11 mouse cellular contexts compared by ENCODE assay signal in genomic region chr4:99662841-99663567, GRCm38 (mm10). TPM values are rescaled to one million over a fixed set of nuclear protein-coding genes. Genes with fewer than 3 reads are reported as not detected.
DNase-seq lines count a peak whose midpoint lies in the region; ATAC-seq lines count a peak whose summit lies in the region.
"Had no signal": no experiment of that assay in that cellular context is flagged by ENCODE, and none has a peak within 500 bp of the region (broad histone marks: within the 10 kb centered on the region; RNA-seq: fewer than 3 reads in every experiment).

No protein-coding gene starts in this region.

- H3K4me1 ChIP-seq in hindbrain, embryonic 10.5 days (replicated peaks), result peaks cover 8% of the 10 kb centered on the region; the same call in 1 of the 2 replicates
- no peaks in the 10 kb centered on the region; the same call in 1 of the 2 replicates for H3K4me1 ChIP-seq in hindbrain, embryonic 14.5 days (replicated peaks; ENCODE audit: control insufficient read depth, insufficient read depth, low read length)
- H3K4me1 ChIP-seq in midbrain, embryonic 15.5 days, result peaks cover 4% of the 10 kb centered on the region; the same call in 1 of the 2 replicates

- H3K4me3 ChIP-seq in hindbrain, embryonic 10.5 days, result peak overlapping the region; percentile 20; the same call in 1 of the 2 replicates
- H3K4me3 ChIP-seq in hindbrain, embryonic 14.5 days (replicated peaks; ENCODE audit: low read length), result no peak overlapping the region
- H3K4me3 ChIP-seq in midbrain, embryonic 15.5 days, result no peak overlapping the region

- H3K9me3 ChIP-seq in hindbrain, embryonic 10.5 days, result no peaks in the 10 kb centered on the region
- no peaks in the 10 kb centered on the region for H3K9me3 ChIP-seq in hindbrain, embryonic 14.5 days (ENCODE audit: control insufficient read depth, low read length)
- no peaks in the 10 kb centered on the region for H3K9me3 ChIP-seq in midbrain, embryonic 15.5 days

- no peak overlapping the region for H3K9ac ChIP-seq in hindbrain, embryonic 14.5 days
- no peak overlapping the region for H3K9ac ChIP-seq in midbrain, embryonic 15.5 days

- no peak overlapping the region for H3K4me2 ChIP-seq in hindbrain, embryonic 14.5 days (replicated peaks)
- H3K4me2 ChIP-seq in midbrain, embryonic 15.5 days, result no peak overlapping the region

- H3K27me3 ChIP-seq in hindbrain, embryonic 10.5 days (ENCODE audit: insufficient read depth, poor library complexity, severe bottlenecking), result peaks cover 87% of the 10 kb centered on the region
- H3K27me3 ChIP-seq in hindbrain, embryonic 14.5 days (ENCODE audit: control insufficient read depth, insufficient read depth, low read length), result peaks cover 79% of the 10 kb centered on the region
- peaks cover 54% of the 10 kb centered on the region for H3K27me3 ChIP-seq in midbrain, embryonic 15.5 days (replicated peaks)

- no peak for ATAC-seq in hindbrain, embryonic 14.5 days (ENCODE audit: low FRiP score)
- 0 out of 2 replicates have a peak, but pooled peaks have one; percentile 41 for ATAC-seq in midbrain, embryonic 15.5 days (replicated peaks)

- H3K27ac ChIP-seq in hindbrain, embryonic 10.5 days, result no peak overlapping the region
- H3K27ac ChIP-seq in hindbrain, embryonic 14.5 days, result no peak overlapping the region
- H3K27ac ChIP-seq in midbrain, embryonic 15.5 days, result no peak overlapping the region

- H3K36me3 ChIP-seq in hindbrain, embryonic 10.5 days, result no peaks in the 10 kb centered on the region
- H3K36me3 ChIP-seq in hindbrain, embryonic 14.5 days (replicated peaks; ENCODE audit: control insufficient read depth, insufficient read depth), result no peaks in the 10 kb centered on the region
- no peaks in the 10 kb centered on the region for H3K36me3 ChIP-seq in midbrain, embryonic 15.5 days (replicated peaks)

- DNase-seq in cerebellum, postnatal 10 days, result peak; percentile 40 to 50
- DNase-seq in cerebellum, postnatal 36 days, result no peak
- peak; percentile 45 for DNase-seq in hindbrain, embryonic 10.5 days (ENCODE audit: low spot score)
- DNase-seq in hindbrain, embryonic 14.5 days (ENCODE audit: low spot score), result no peak
- peak; percentile 17 for DNase-seq in embryo, embryonic 10 days (ENCODE audit: low spot score)
- no peak for DNase-seq in adipocyte (ENCODE audit: low spot score)
- DNase-seq in left cerebral cortex, adult 8-10 months (ENCODE audit: low spot score in 2 of 2), result no peak
- DNase-seq: adrenal gland, postnatal 10 days; lung, postnatal 10 days had no signal

- WGBS in hindbrain, embryonic 10.5 days, result 3% methylated on average over 34 of the region's 34 CpGs
- 3% methylated on average over 34 of the region's 34 CpGs for WGBS in hindbrain, embryonic 14.5 days
- 3% methylated on average over 34 of the region's 34 CpGs for WGBS in midbrain, embryonic 15.5 days

RNA-seq across cellular contexts. Expression of gene Foxd3, which starts 6.9 kb away (rescaled TPM):
- polyA plus RNA-seq in hindbrain, embryonic 10.5 days (2016; fragmentation: Nextera tagmentation; extraction: Ambion mirVana), result 0.50 and 1.1 TPM in 2 replicates
- polyA plus RNA-seq in hindbrain, embryonic 14.5 days (2014; fragmentation: Nextera tagmentation; extraction: Ambion mirVana), result 1.5 and 1.8 TPM in 2 replicates
- 0.14 TPM in 1 of 2 replicates, not detected in the other for polyA plus RNA-seq in midbrain, embryonic 15.5 days (2015; fragmentation: Nextera tagmentation; extraction: Ambion mirVana)
- under 1 TPM in 1 of 4 experiments, not detected in 3; 0.15 TPM for total RNA-seq in left cerebral cortex, adult 8-10 months (2022)
- total RNA-seq: left cerebral cortex, postnatal 25 days had no signal

RNA-seq across cellular contexts. Expression of gene Alg6, which starts 52.5 kb away (rescaled TPM):
- 11.5 and 17.1 TPM in 2 replicates for polyA plus RNA-seq in hindbrain, embryonic 10.5 days (2016; fragmentation: Nextera tagmentation; extraction: Ambion mirVana)
- 13.2 and 13.6 TPM in 2 replicates for polyA plus RNA-seq in hindbrain, embryonic 14.5 days (2014; fragmentation: Nextera tagmentation; extraction: Ambion mirVana)
- polyA plus RNA-seq in midbrain, embryonic 15.5 days (2015; fragmentation: Nextera tagmentation; extraction: Ambion mirVana), result 10.3 and 12.5 TPM in 2 replicates
- 10 to 100 TPM; 10.1 to 15.9 (median 13.0) TPM for total RNA-seq in left cerebral cortex, adult 8-10 months (2022)

Comparison
In these comparisons a context has a peak if more than half of its experiments do, and no peak if none do; other contexts are left out.
1. DNase-seq: peak in cerebellum, postnatal 10 days (2 of 2), hindbrain, embryonic 10.5 days (single experiment) and embryo, embryonic 10 days (single experiment); none in cerebellum, postnatal 36 days (0 of 2), hindbrain, embryonic 14.5 days (single experiment), adipocyte (single experiment) and left cerebral cortex, adult 8-10 months (0 of 2).